Mouse (Mus musculus) G1E (cell line): ENCODE measurements around the gene Nqo1. TPM values are rescaled to one million over a fixed set of nuclear protein-coding genes. Genes with fewer than 3 reads are reported as not detected.

Experiments used
- ATAC-seq: 2 replicates; pipeline ENCODE4 v1.8.0; 2016; ENCODE audit warnings: mild to moderate bottlenecking; ENCODE audit not compliant: insufficient number of reproducible peaks, poor library complexity, low FRiP score, severe bottlenecking; ENCODE audit errors: extremely low read depth
- DNase-seq: peaks from one replicate; pipeline ENCODE4 v3.0.0; 2012; ENCODE audit warnings: low spot score
- H3K27me3 ChIP-seq: 2 replicates; pipeline ENCODE4 v1.6.1; 2012; ENCODE audit warnings: mild to moderate bottlenecking, low read length, inconsistent platforms; ENCODE audit not compliant: insufficient read depth
- H3K36me3 ChIP-seq: replicated peaks from 2 replicates; pipeline ENCODE3; 2012; ENCODE audit warnings: mild to moderate bottlenecking, inconsistent platforms
- H3K4me1 ChIP-seq: 2 replicates; pipeline ENCODE4 v1.6.1; 2012; ENCODE audit warnings: low read depth, low read length, inconsistent platforms, mixed read lengths; ENCODE audit not compliant: insufficient read depth
- H3K4me3 ChIP-seq: 2 replicates; pipeline ENCODE4 v1.5.1; 2012; ENCODE audit warnings: low read depth, mild to moderate bottlenecking, inconsistent platforms, low read length, moderate library complexity, mixed read lengths
- H3K9me3 ChIP-seq: replicated peaks from 2 replicates; pipeline ENCODE4 v1.6.1; 2012; ENCODE audit warnings: inconsistent platforms
- CTCF ChIP-seq: IDR thresholded peaks from 2 replicates; pipeline ENCODE4 v1.5.1; 2012; ENCODE audit warnings: low read depth, low read length, inconsistent platforms, mixed read lengths
- GATA1 ChIP-seq: IDR thresholded peaks from 2 replicates; pipeline ENCODE4 v1.6.1; 2012; ENCODE audit warnings: borderline replicate concordance, low read length, inconsistent platforms, mixed read lengths
- GATA2 ChIP-seq: IDR thresholded peaks from 2 replicates; pipeline ENCODE4 v1.6.1; 2012; ENCODE audit warnings: low read depth, low read length, inconsistent platforms, borderline replicate concordance
- POLR2AphosphoS5 ChIP-seq: IDR thresholded peaks from 2 replicates; pipeline ENCODE4 v1.6.1; 2012; ENCODE audit warnings: low read depth, low read length, inconsistent platforms; ENCODE audit not compliant: insufficient replicate concordance
- TAL1 ChIP-seq: conservative IDR thresholded peaks from 2 replicates; pipeline ENCODE4 v1.6.1; 2012; ENCODE audit warnings: low read depth, low read length, inconsistent platforms, mixed read lengths
- polyA plus RNA-seq: library from polyadenylated mRNA; stranded (reverse); fragments of >175 nt; gene quantifications from 2 replicates; pipeline ENCODE4 v1.2.3, GENCODE M21; 2012
- total RNA-seq, 2 experiments: library from RNA; stranded (forward) in 1 of 2; stranded (reverse) in 1 of 2; fragments of 200-1000 nt in 1 of 2; fragments of >200 nt in 1 of 2; fragmentation: Nextera tagmentation in 1 of 2; gene quantifications; 2 replicates each; pipeline ENCODE4 v1.2.3; 2014 to 2017

Gene Nqo1
- total and polyA plus RNA-seq, 3 experiments: 0.35 to 13.2 (median 5.6) TPM

GRCm38 (mm10) chr8:107412552-107412951, 9.5 kb upstream of the Nqo1 start:
- DNase-seq (no peak), ATAC-seq (no peak)
- peaks cover 95% of the 10 kb centered on the region for H3K36me3 ChIP-seq

DNA sequence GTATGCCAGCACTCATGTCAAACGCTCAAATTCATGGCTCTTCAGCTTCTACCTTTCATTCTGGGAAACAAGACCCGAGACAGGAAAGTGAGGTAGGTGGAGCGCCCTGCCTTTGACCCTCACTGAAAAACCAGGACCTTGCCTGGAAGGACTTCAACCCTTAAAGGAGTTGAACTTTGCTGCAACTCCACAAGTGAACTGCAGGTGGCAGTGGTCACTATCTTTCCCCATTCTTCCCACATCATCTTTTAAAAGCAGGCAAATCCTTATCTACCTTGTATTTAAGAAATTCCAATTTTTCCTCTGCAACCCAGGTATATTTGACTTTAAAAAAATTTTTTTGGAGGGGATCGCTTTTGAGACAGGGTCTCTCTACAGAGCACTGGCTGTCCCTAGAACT, 8.4 kb upstream of the Nqo1 start:
- Histone ChIP-seq H3K4me1 (peaks cover 35% of the 10 kb centered on the region), H3K36me3 (peaks cover 96% of the 10 kb centered on the region), H3K9me3 (no peaks in the 10 kb centered on the region), H3K4me3 (no peak overlapping the region), H3K27me3 (no peaks in the 10 kb centered on the region)
- ATAC-seq (peak; percentile 12; the same call in 1 of the 2 replicates), DNase-seq (no peak)
- TF ChIP-seq GATA2 (no peak), TAL1 (no peak), CTCF (peak; percentile 60), POLR2AphosphoS5 (no peak), GATA1 (no peak)

More at GRCm38 (mm10) chr8:107412552-107412951, 9.5 kb upstream of the Nqo1 start:
- TF ChIP-seq GATA1 (no peak), TAL1 (no peak), GATA2 (no peak), CTCF (no peak), POLR2AphosphoS5 (no peak)
- H3K9me3 ChIP-seq: no peaks in the 10 kb centered on the region
- H3K27me3 ChIP-seq: no peaks in the 10 kb centered on the region
- H3K4me1 ChIP-seq: peaks cover 40% of the 10 kb centered on the region
- H3K4me3 ChIP-seq: no peak overlapping the region

DNA sequence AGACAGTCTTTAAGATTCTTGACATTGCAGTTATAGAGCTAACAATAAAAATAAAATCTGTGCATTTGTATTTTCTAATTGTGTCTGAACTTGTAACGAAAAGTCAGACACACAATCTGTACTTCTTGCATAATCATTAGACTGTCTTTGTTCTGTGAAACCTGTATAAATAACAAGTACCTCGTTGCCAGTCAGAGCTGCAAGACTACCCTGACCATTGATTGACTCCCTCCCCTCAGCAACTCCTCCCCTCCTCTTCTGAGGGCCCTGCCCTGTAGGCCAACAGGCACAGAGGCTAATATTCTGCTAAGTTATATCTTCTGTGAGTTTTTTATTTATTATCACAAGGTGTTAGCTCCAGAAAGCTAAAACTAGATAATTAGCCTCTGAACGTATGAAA, 2.9 kb upstream of the Nqo1 start:
- Histone ChIP-seq H3K9me3 (no peaks in the 10 kb centered on the region), H3K4me1 (peaks cover 42% of the 10 kb centered on the region), H3K27me3 (no peaks in the 10 kb centered on the region), H3K36me3 (peaks cover 41% of the 10 kb centered on the region), H3K4me3 (no peak overlapping the region)
- TF ChIP-seq TAL1 (no peak), POLR2AphosphoS5 (no peak), GATA1 (no peak), CTCF (no peak), GATA2 (no peak)
- DNase-seq: no peak
- no peak for ATAC-seq

GRCm38 (mm10) chr8:107404057-107404456, 1.1 kb upstream of the Nqo1 start:
- TF ChIP-seq CTCF: no peak
- TF ChIP-seq GATA2: no peak
- no peak for TF ChIP-seq TAL1
- no peak for TF ChIP-seq GATA1
- TF ChIP-seq POLR2AphosphoS5: no peak
- no peak for DNase-seq
- peak overlapping the region; percentile 68; the same call in 1 of the 2 replicates for H3K4me3 ChIP-seq
- peaks cover 24% of the 10 kb centered on the region for H3K36me3 ChIP-seq
- ATAC-seq: no peak
- H3K9me3 ChIP-seq: no peaks in the 10 kb centered on the region
- H3K27me3 ChIP-seq: no peaks in the 10 kb centered on the region
- peaks cover 51% of the 10 kb centered on the region for H3K4me1 ChIP-seq

- TF ChIP-seq CTCF: no peak
- TF ChIP-seq GATA2: no peak
- TF ChIP-seq POLR2AphosphoS5: no peak
- TF ChIP-seq GATA1: no peak
- no peak for TF ChIP-seq TAL1
Measured at GRCm38 (mm10) chr8:107401866-107402265, 1.1 kb downstream of the Nqo1 start.

DNA sequence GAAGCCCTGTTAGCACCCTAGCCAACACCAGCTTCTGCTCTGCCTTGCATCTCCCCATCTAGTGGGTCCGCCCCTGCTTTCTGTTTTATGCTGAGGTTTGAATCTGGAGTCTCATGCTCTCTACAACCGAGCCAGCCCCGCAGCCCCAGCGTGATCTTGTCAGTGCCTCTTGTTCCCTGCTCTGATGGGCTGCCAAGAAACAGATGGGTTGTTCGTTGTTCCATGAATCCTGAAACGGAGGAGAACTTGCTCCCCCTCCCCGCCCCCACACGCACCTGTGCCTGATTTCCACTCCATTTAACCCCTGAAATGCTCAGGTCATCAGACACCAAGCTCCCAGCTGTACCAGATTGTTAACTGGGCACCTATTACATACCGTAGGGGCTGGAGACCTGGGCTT, 3.5 kb downstream of the Nqo1 start:
- Histone ChIP-seq H3K4me1 (peaks cover 61% of the 10 kb centered on the region), H3K36me3 (peaks cover 2% of the 10 kb centered on the region), H3K27me3 (no peaks in the 10 kb centered on the region), H3K9me3 (no peaks in the 10 kb centered on the region), H3K4me3 (no peak overlapping the region)
- DNase-seq: no peak
- no peak for ATAC-seq
- TF ChIP-seq POLR2AphosphoS5 (no peak), GATA1 (no peak), CTCF (no peak), GATA2 (no peak), TAL1 (no peak)

More at GRCm38 (mm10) chr8:107401866-107402265, 1.1 kb downstream of the Nqo1 start:
- Histone ChIP-seq H3K27me3 (no peaks in the 10 kb centered on the region), H3K4me3 (no peak overlapping the region; the same call in 1 of the 2 replicates), H3K36me3 (peaks cover 4% of the 10 kb centered on the region), H3K9me3 (no peaks in the 10 kb centered on the region), H3K4me1 (peaks cover 62% of the 10 kb centered on the region)
- ATAC-seq: no peak
- no peak for DNase-seq

DNA sequence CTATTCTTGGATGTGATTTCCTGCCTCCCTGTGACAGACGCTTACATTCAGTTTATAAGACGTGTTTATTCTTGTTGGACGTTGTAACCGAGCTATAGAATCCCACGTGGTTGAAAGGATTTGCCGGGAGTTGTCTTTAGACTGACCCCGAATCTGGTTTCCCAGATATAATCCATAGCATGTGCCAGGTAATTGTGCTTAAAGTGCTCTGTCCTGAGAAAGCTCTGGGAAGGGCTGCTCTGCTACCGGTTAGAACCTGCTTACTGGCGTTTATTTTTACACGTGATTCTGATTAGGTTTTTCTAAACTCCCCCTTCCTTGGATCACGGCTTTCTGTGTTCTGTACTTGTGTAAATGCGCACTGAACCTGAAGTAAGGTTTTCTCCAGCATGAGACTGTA, 5.3 kb downstream of the Nqo1 start:
- ATAC-seq (no peak), DNase-seq (no peak)
- no peak overlapping the region for H3K4me3 ChIP-seq
- H3K27me3 ChIP-seq: no peaks in the 10 kb centered on the region
- H3K9me3 ChIP-seq: no peaks in the 10 kb centered on the region
- no peak for TF ChIP-seq GATA2
- peaks cover 42% of the 10 kb centered on the region for H3K4me1 ChIP-seq
- H3K36me3 ChIP-seq: peaks cover 2% of the 10 kb centered on the region
